Mouse (Mus musculus) lung, adult 2 months (tissue): ENCODE measurements around the gene Acta1.

ENCODE experiments used
- CTCF ChIP-seq: fragments of 200-500 bp; IDR thresholded peaks from 2 replicates; pipeline ENCODE4 v1.5.1; 2011; ENCODE audit warnings: mild to moderate bottlenecking, low read length, control low read depth; ENCODE audit not compliant: insufficient read depth
- POLR2A ChIP-seq: fragments of 200-500 bp; IDR thresholded peaks from 2 replicates; pipeline ENCODE4 v1.6.1; 2011; ENCODE audit warnings: low read depth, mild to moderate bottlenecking, control low read depth, low read length, borderline replicate concordance; ENCODE audit errors: extremely low read depth

GRCm38 (mm10) chr8:123891271-123891670 lies 3.3 kb downstream of the Acta1 start:
- TF ChIP-seq POLR2A = no peak
- no peak for TF ChIP-seq CTCF
